Mouse (Mus musculus) heart, embryonic 11.5 days (tissue): ENCODE measurements around the gene Sipa1l3. TPM values are rescaled to one million over a fixed set of nuclear protein-coding genes. Genes with fewer than 3 reads are reported as not detected.

ENCODE experiments used
- ATAC-seq: fragments of 200-750 bp; cut with Nextera tagmentation; replicated peaks from 2 replicates; pipeline ENCODE4 v1.8.0; 2017; ENCODE audit warnings: moderate library complexity; ENCODE audit not compliant: insufficient number of reproducible peaks, low FRiP score, low TSS enrichment
- H3K27ac ChIP-seq: fragments of 300-500 bp; sonication (generic); 2 replicates; pipeline ENCODE4 v1.5.1; 2014; ENCODE audit warnings: mild to moderate bottlenecking, low read depth, low read length
- H3K27me3 ChIP-seq: fragments of 300-500 bp; sonication (generic); 2 replicates; pipeline ENCODE4 v1.6.1; 2014; ENCODE audit warnings: mild to moderate bottlenecking, low read length, mixed read lengths; ENCODE audit not compliant: control insufficient read depth, insufficient read depth
- H3K36me3 ChIP-seq: fragments of 300-500 bp; sonication (generic); 2 replicates; pipeline ENCODE4 v1.6.1; 2014; ENCODE audit warnings: mild to moderate bottlenecking, low read length, moderate library complexity, mixed read lengths; ENCODE audit not compliant: control insufficient read depth, insufficient read depth
- H3K4me1 ChIP-seq: fragments of 300-500 bp; sonication (generic); 2 replicates; pipeline ENCODE4 v1.6.1; 2014; ENCODE audit warnings: low read length; ENCODE audit not compliant: control insufficient read depth, insufficient read depth
- H3K4me2 ChIP-seq: fragments of 300-500 bp; sonication (generic); 2 replicates; pipeline ENCODE4 v1.6.1; 2014; ENCODE audit warnings: mild to moderate bottlenecking, moderate library complexity
- H3K4me3 ChIP-seq: fragments of 300-500 bp; sonication (generic); 2 replicates; pipeline ENCODE4 v1.5.1; 2014; ENCODE audit warnings: low read depth, low read length
- H3K9ac ChIP-seq: fragments of 300-500 bp; sonication (generic); 2 replicates; pipeline ENCODE4 v1.6.1; 2014; ENCODE audit warnings: mild to moderate bottlenecking, low read depth, low read length, moderate library complexity
- H3K9me3 ChIP-seq: fragments of 300-500 bp; sonication (generic); replicated peaks from 2 replicates; pipeline ENCODE4 v1.6.1; 2016; ENCODE audit warnings: low read length; ENCODE audit not compliant: control insufficient read depth
- WGBS: fragments of 180-500 bp; shearing (Covaris S2); extraction: QIAGEN DNeasy Blood & Tissue Kit; methylation state at CpG from one replicate; pipeline ENCODE4 v1.1.7; 2014; ENCODE audit not compliant: insufficient replicate concordance; 5-methylcytosine and 5-hydroxymethylcytosine counted together
- polyA plus RNA-seq: library from polyadenylated mRNA; unstranded; fragments of >200 nt; fragmentation: Nextera tagmentation; extraction: Ambion mirVana; gene quantifications from 2 replicates; pipeline ENCODE4 v1.2.1, GENCODE M21; 2014

Gene Sipa1l3
- polyA plus RNA-seq, 1 experiment from 2014 or later, result 4.8 TPM

- Histone ChIP-seq H3K4me3 (no peak overlapping the region), H3K36me3 (no peaks in the 10 kb centered on the region), H3K4me2 (peak overlapping the region; percentile 40), H3K9ac (peak overlapping the region; percentile 23; the same call in 1 of the 2 replicates), H3K27me3 (peaks cover 96% of the 10 kb centered on the region), H3K27ac (peak overlapping the region; percentile 78), H3K9me3 (peaks cover 2% of the 10 kb centered on the region; the same call in 1 of the 2 replicates), H3K4me1 (0 out of 2 replicates have a peak, but pooled peaks cover 4% of the 10 kb centered on the region)
- 21% methylated on average over 18 of the region's 18 CpGs for WGBS
- peak; percentile 27; the same call in 1 of the 2 replicates for ATAC-seq
Observed at GRCm38 (mm10) chr7:29452991-29453741, 65.3 kb downstream of the Sipa1l3 start.

GRCm38 (mm10) chr7:29452381-29452780 is 66.1 kb downstream of the Sipa1l3 start:
- no peaks in the 10 kb centered on the region for H3K36me3 ChIP-seq
- H3K9me3 ChIP-seq, result peaks cover 2% of the 10 kb centered on the region; the same call in 1 of the 2 replicates
- H3K4me3 ChIP-seq, result no peak overlapping the region
- no peak overlapping the region for H3K4me2 ChIP-seq
- H3K9ac ChIP-seq, result no peak overlapping the region
- peak overlapping the region; percentile 78; the same call in 1 of the 2 replicates for H3K27ac ChIP-seq
- H3K4me1 ChIP-seq, result 0 out of 2 replicates have a peak, but pooled peaks cover 4% of the 10 kb centered on the region
- ATAC-seq, result no peak
- H3K27me3 ChIP-seq, result peaks cover 96% of the 10 kb centered on the region
- 84% methylated on average over 6 of the region's 6 CpGs for WGBS

- Histone ChIP-seq H3K9me3 (peaks cover 2% of the 10 kb centered on the region; the same call in 1 of the 2 replicates), H3K9ac (no peak overlapping the region), H3K4me1 (0 out of 2 replicates have a peak, but pooled peaks cover 4% of the 10 kb centered on the region), H3K4me2 (no peak overlapping the region), H3K27ac (no peak overlapping the region), H3K4me3 (no peak overlapping the region), H3K36me3 (no peaks in the 10 kb centered on the region), H3K27me3 (peaks cover 98% of the 10 kb centered on the region)
- 77% methylated on average over 5 of the region's 5 CpGs for WGBS
- ATAC-seq, result no peak
Observed at GRCm38 (mm10) chr7:29450175-29450574, 68.3 kb downstream of the Sipa1l3 start.

GRCm38 (mm10) chr7:29448830-29449229 is 69.6 kb downstream of the Sipa1l3 start:
- WGBS, result 76% methylated on average over 6 of the region's 6 CpGs
- Histone ChIP-seq H3K27ac (no peak overlapping the region), H3K9me3 (no peaks in the 10 kb centered on the region), H3K4me3 (no peak overlapping the region), H3K36me3 (no peaks in the 10 kb centered on the region), H3K9ac (no peak overlapping the region), H3K4me1 (0 out of 2 replicates have a peak, but pooled peaks cover 4% of the 10 kb centered on the region), H3K27me3 (peaks cover 98% of the 10 kb centered on the region), H3K4me2 (no peak overlapping the region)
- ATAC-seq, result no peak

GRCm38 (mm10) chr7:29447147-29447829 is 71.2 kb downstream of the Sipa1l3 start:
- no peak overlapping the region for H3K4me2 ChIP-seq
- no peaks in the 10 kb centered on the region for H3K36me3 ChIP-seq
- H3K4me3 ChIP-seq, result no peak overlapping the region
- ATAC-seq, result no peak
- H3K9ac ChIP-seq, result no peak overlapping the region
- no peaks in the 10 kb centered on the region for H3K9me3 ChIP-seq
- no peaks in the 10 kb centered on the region for H3K4me1 ChIP-seq
- 85% methylated on average over 11 of the region's 11 CpGs for WGBS
- H3K27ac ChIP-seq, result no peak overlapping the region
- peaks cover 98% of the 10 kb centered on the region for H3K27me3 ChIP-seq

- H3K9ac ChIP-seq, result no peak overlapping the region
- no peak overlapping the region for H3K4me2 ChIP-seq
- no peaks in the 10 kb centered on the region for H3K9me3 ChIP-seq
- no peaks in the 10 kb centered on the region; the same call in 1 of the 2 replicates for H3K4me1 ChIP-seq
- H3K36me3 ChIP-seq, result no peaks in the 10 kb centered on the region
- ATAC-seq, result no peak
- peaks cover 97% of the 10 kb centered on the region for H3K27me3 ChIP-seq
- whole genome bisulfite sequencing, result 79% methylated on average over 4 of the region's 4 CpGs
- no peak overlapping the region for H3K4me3 ChIP-seq
- no peak overlapping the region for H3K27ac ChIP-seq
Observed at GRCm38 (mm10) chr7:29446156-29446555, 72.3 kb downstream of the Sipa1l3 start.

GRCm38 (mm10) chr7:29444527-29444926 is 73.9 kb downstream of the Sipa1l3 start:
- WGBS, result 61% methylated on average over 5 of the region's 5 CpGs
- Histone ChIP-seq H3K4me2 (no peak overlapping the region), H3K27me3 (peaks cover 96% of the 10 kb centered on the region), H3K4me1 (no peaks in the 10 kb centered on the region; the same call in 1 of the 2 replicates), H3K36me3 (no peaks in the 10 kb centered on the region), H3K4me3 (no peak overlapping the region), H3K27ac (no peak overlapping the region), H3K9me3 (no peaks in the 10 kb centered on the region), H3K9ac (no peak overlapping the region)
- no peak for ATAC-seq

GRCm38 (mm10) chr7:29444070-29444469 is 74.4 kb downstream of the Sipa1l3 start:
- H3K27me3 ChIP-seq, result peaks cover 96% of the 10 kb centered on the region
- no peak for ATAC-seq

More at GRCm38 (mm10) chr7:29444070-29444469, 74.4 kb downstream of the Sipa1l3 start:
- 58% methylated on average over 2 of the region's 2 CpGs for WGBS
- Histone ChIP-seq H3K4me1 (no peaks in the 10 kb centered on the region; the same call in 1 of the 2 replicates), H3K4me2 (no peak overlapping the region), H3K36me3 (no peaks in the 10 kb centered on the region), H3K9ac (no peak overlapping the region), H3K9me3 (no peaks in the 10 kb centered on the region), H3K4me3 (no peak overlapping the region), H3K27ac (no peak overlapping the region)
